Mouse (Mus musculus) heart, adult 2 months (tissue): ENCODE measurements around the gene Cacna1e.

Experiments
- CTCF ChIP-seq: fragments of 200-600 bp; IDR thresholded peaks from 2 replicates; pipeline ENCODE4 v1.8.1; 2022; ENCODE audit warnings: antibody characterized with exemption, mild to moderate bottlenecking, moderate library complexity
- EP300 ChIP-seq: fragments of 200-500 bp; IDR thresholded peaks from 2 replicates; pipeline ENCODE4 v1.6.1; 2011; ENCODE audit warnings: low read depth, low read length, control low read depth; ENCODE audit not compliant: insufficient read depth
- POLR2A ChIP-seq: fragments of 200-500 bp; IDR thresholded peaks from 2 replicates; pipeline ENCODE4 v1.6.1; 2011; ENCODE audit warnings: mild to moderate bottlenecking, low read depth, low read length, control low read depth; ENCODE audit not compliant: insufficient read depth

GRCm38 (mm10) chr1:154836473-154836872 is 47.8 kb downstream of the Cacna1e start:
- TF ChIP-seq CTCF (no peak), EP300 (no peak), POLR2A (no peak)
